Mouse (Mus musculus) heart, adult 2 months (tissue): ENCODE results near the gene Heg1.

Experiments
- CTCF ChIP-seq: fragments of 200-600 bp; IDR thresholded peaks from 2 replicates; pipeline ENCODE4 v1.8.1; 2022; ENCODE audit warnings: antibody characterized with exemption, mild to moderate bottlenecking, moderate library complexity
- EP300 ChIP-seq: fragments of 200-500 bp; IDR thresholded peaks from 2 replicates; pipeline ENCODE4 v1.6.1; 2011; ENCODE audit warnings: low read depth, low read length, control low read depth; ENCODE audit not compliant: insufficient read depth

DNA sequence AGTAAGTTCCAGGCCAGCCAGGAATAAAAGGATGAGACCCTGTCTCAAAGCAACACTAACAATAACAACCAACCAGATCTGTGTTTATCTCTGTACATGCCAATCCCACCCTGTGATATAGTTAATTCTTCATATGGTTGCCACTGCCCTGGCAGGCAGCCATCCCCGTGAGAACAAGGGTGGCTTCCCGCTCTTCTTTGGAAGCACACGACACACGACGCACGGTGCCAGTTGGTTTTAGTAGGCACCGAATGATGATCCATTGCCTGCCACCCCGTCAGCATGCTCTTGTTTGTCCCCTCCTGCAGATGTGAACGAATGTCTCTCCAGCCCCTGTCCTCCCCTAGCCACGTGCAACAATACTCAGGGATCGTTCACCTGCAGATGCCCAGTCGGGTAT lies 47.1 kb downstream of the Heg1 start:
- TF ChIP-seq CTCF (no peak), EP300 (no peak)
